Mouse (Mus musculus) intestine, postnatal 0 days (tissue): Measurements from ENCODE around the gene Kif9. TPM values are rescaled to one million over a fixed set of nuclear protein-coding genes. Genes with fewer than 3 reads are reported as not detected.

ENCODE experiments used
- ATAC-seq: fragments of 200-750 bp; cut with Nextera tagmentation; 2 replicates; pipeline ENCODE4 v1.8.0; 2017; ENCODE audit warnings: mild to moderate bottlenecking, moderate TSS enrichment, moderate library complexity
- H3K27ac ChIP-seq: fragments of 300-500 bp; sonication (generic); 2 replicates; pipeline ENCODE4 v1.5.1; 2014; ENCODE audit warnings: mild to moderate bottlenecking, low read depth, low read length, moderate library complexity
- H3K27me3 ChIP-seq: fragments of 300-500 bp; sonication (generic); replicated peaks from 2 replicates; pipeline ENCODE4 v1.6.1; 2014; ENCODE audit warnings: low read length, mixed read lengths; ENCODE audit not compliant: control insufficient read depth, insufficient read depth
- H3K36me3 ChIP-seq: fragments of 300-500 bp; sonication (generic); 2 replicates; pipeline ENCODE4 v1.6.1; 2014; ENCODE audit warnings: mild to moderate bottlenecking, moderate library complexity; ENCODE audit not compliant: control insufficient read depth, insufficient read depth
- H3K4me1 ChIP-seq: fragments of 300-500 bp; sonication (generic); replicated peaks from 2 replicates; pipeline ENCODE4 v1.6.1; 2014; ENCODE audit warnings: antibody characterized with exemption, low read length, mixed read lengths; ENCODE audit not compliant: control insufficient read depth, insufficient read depth
- H3K4me2 ChIP-seq: fragments of 300-500 bp; sonication (generic); replicated peaks from 2 replicates; pipeline ENCODE4 v1.6.1; 2014; ENCODE audit warnings: low read depth, mild to moderate bottlenecking, moderate library complexity
- H3K4me3 ChIP-seq: fragments of 300-500 bp; sonication (generic); 2 replicates; pipeline ENCODE4 v1.5.1; 2014; ENCODE audit warnings: low read depth, low read length
- H3K9ac ChIP-seq: fragments of 300-500 bp; sonication (generic); 2 replicates; pipeline ENCODE4 v1.6.1; 2014; ENCODE audit warnings: mild to moderate bottlenecking, low read depth, low read length
- H3K9me3 ChIP-seq: fragments of 300-500 bp; sonication (generic); 2 replicates; pipeline ENCODE4 v1.6.1; 2016; ENCODE audit warnings: mixed run types; ENCODE audit not compliant: control insufficient read depth
- CTCF ChIP-seq: sonication (generic); IDR thresholded peaks from 2 replicates; pipeline ENCODE4 v1.5.1; 2016; ENCODE audit warnings: low read depth, mild to moderate bottlenecking, control low read depth, antibody characterized with exemption, moderate library complexity
- WGBS: fragments of 180-500 bp; shearing (Covaris S2); extraction: QIAGEN DNeasy Blood & Tissue Kit; methylation state at CpG from one replicate; pipeline ENCODE4 v1.1.7; 2014; 5-methylcytosine and 5-hydroxymethylcytosine counted together
- polyA plus RNA-seq: library from polyadenylated mRNA; unstranded; fragments of >200 nt; fragmentation: Nextera tagmentation; extraction: Ambion mirVana; gene quantifications from 2 replicates; pipeline ENCODE4 v1.2.1, GENCODE M21; 2015

Gene Kif9
- polyA plus RNA-seq, 1 experiment from 2014 or later: 0.17 TPM

GRCm38 (mm10) chr9:110488841-110489240 lies 12.1 kb downstream of the Kif9 start:
- WGBS: 56% methylated on average over 4 of the region's 4 CpGs
- no peak for TF ChIP-seq CTCF
- no peak for ATAC-seq
- Histone ChIP-seq H3K4me3 (no peak overlapping the region), H3K4me1 (no peaks in the 10 kb centered on the region), H3K27ac (no peak overlapping the region), H3K27me3 (no peaks in the 10 kb centered on the region), H3K9me3 (peaks cover 6% of the 10 kb centered on the region), H3K9ac (no peak overlapping the region), H3K36me3 (no peaks in the 10 kb centered on the region), H3K4me2 (no peak overlapping the region)

- no peaks in the 10 kb centered on the region for H3K4me1 ChIP-seq
- 61% methylated on average over 5 of the region's 5 CpGs for WGBS
Observed at GRCm38 (mm10) chr9:110490913-110491312, 14.2 kb downstream of the Kif9 start.

GRCm38 (mm10) chr9:110525737-110526136 lies 49.0 kb downstream of the Kif9 start:
- no peak for TF ChIP-seq CTCF
- WGBS: 17% methylated on average over 2 of the region's 2 CpGs

More at GRCm38 (mm10) chr9:110490913-110491312, 14.2 kb downstream of the Kif9 start:
- no peak for ATAC-seq
- Histone ChIP-seq H3K4me2 (no peak overlapping the region), H3K4me3 (no peak overlapping the region), H3K27ac (no peak overlapping the region), H3K9ac (no peak overlapping the region), H3K36me3 (no peaks in the 10 kb centered on the region), H3K27me3 (no peaks in the 10 kb centered on the region), H3K9me3 (peaks cover 6% of the 10 kb centered on the region)
- peak; percentile 50 for TF ChIP-seq CTCF

GRCm38 (mm10) chr9:110529002-110529737 lies 52.4 kb downstream of the Kif9 start:
- H3K9me3 ChIP-seq: no peaks in the 10 kb centered on the region
- ATAC-seq: no peak
- no peak overlapping the region for H3K4me3 ChIP-seq
- WGBS: 65% methylated on average over 9 of the region's 9 CpGs
- TF ChIP-seq CTCF: no peak
- no peak overlapping the region for H3K27ac ChIP-seq
- H3K4me2 ChIP-seq: no peak overlapping the region
- no peak overlapping the region for H3K9ac ChIP-seq
- H3K27me3 ChIP-seq: no peaks in the 10 kb centered on the region
- H3K4me1 ChIP-seq: no peaks in the 10 kb centered on the region
- H3K36me3 ChIP-seq: no peaks in the 10 kb centered on the region

More at GRCm38 (mm10) chr9:110525737-110526136, 49.0 kb downstream of the Kif9 start:
- Histone ChIP-seq H3K9ac (no peak overlapping the region), H3K27ac (no peak overlapping the region), H3K4me3 (no peak overlapping the region), H3K9me3 (no peaks in the 10 kb centered on the region), H3K4me2 (no peak overlapping the region), H3K27me3 (no peaks in the 10 kb centered on the region), H3K4me1 (no peaks in the 10 kb centered on the region), H3K36me3 (no peaks in the 10 kb centered on the region)
- peak; percentile 82 for ATAC-seq

GRCm38 (mm10) chr9:110530650-110531049 lies 53.9 kb downstream of the Kif9 start:
- no peak overlapping the region for H3K9ac ChIP-seq
- no peaks in the 10 kb centered on the region for H3K9me3 ChIP-seq
- H3K36me3 ChIP-seq: no peaks in the 10 kb centered on the region
- no peak for TF ChIP-seq CTCF
- no peaks in the 10 kb centered on the region for H3K27me3 ChIP-seq
- no peak overlapping the region for H3K4me3 ChIP-seq
- H3K27ac ChIP-seq: no peak overlapping the region
- H3K4me2 ChIP-seq: no peak overlapping the region; the same call in 1 of the 2 replicates
- no peaks in the 10 kb centered on the region for H3K4me1 ChIP-seq
- no peak for ATAC-seq
- 59% methylated on average over 3 of the region's 3 CpGs for WGBS

- ATAC-seq: no peak
- Histone ChIP-seq H3K27me3 (no peaks in the 10 kb centered on the region), H3K4me2 (peak overlapping the region; percentile 80), H3K36me3 (no peaks in the 10 kb centered on the region), H3K9me3 (no peaks in the 10 kb centered on the region), H3K4me1 (no peaks in the 10 kb centered on the region), H3K9ac (no peak overlapping the region), H3K4me3 (peak overlapping the region; percentile 78), H3K27ac (no peak overlapping the region)
- TF ChIP-seq CTCF: no peak
- WGBS: 30% methylated on average over 6 of the region's 6 CpGs
Observed at GRCm38 (mm10) chr9:110531151-110531791, 54.5 kb downstream of the Kif9 start.
